Mouse (Mus musculus) heart, adult 8-10 months (tissue): ENCODE measurements at regions not wholly inside any gene's neighbourhood (a gene's known extent, or its start where the extent isn't known, plus 50 kb on each side); places are given as distances from the start of the nearest gene placed in this dataset.

Experiments
- DNase-seq: peaks from one replicate; pipeline ENCODE4 v3.0.0; 2022; ENCODE audit warnings: low spot score

DNA sequence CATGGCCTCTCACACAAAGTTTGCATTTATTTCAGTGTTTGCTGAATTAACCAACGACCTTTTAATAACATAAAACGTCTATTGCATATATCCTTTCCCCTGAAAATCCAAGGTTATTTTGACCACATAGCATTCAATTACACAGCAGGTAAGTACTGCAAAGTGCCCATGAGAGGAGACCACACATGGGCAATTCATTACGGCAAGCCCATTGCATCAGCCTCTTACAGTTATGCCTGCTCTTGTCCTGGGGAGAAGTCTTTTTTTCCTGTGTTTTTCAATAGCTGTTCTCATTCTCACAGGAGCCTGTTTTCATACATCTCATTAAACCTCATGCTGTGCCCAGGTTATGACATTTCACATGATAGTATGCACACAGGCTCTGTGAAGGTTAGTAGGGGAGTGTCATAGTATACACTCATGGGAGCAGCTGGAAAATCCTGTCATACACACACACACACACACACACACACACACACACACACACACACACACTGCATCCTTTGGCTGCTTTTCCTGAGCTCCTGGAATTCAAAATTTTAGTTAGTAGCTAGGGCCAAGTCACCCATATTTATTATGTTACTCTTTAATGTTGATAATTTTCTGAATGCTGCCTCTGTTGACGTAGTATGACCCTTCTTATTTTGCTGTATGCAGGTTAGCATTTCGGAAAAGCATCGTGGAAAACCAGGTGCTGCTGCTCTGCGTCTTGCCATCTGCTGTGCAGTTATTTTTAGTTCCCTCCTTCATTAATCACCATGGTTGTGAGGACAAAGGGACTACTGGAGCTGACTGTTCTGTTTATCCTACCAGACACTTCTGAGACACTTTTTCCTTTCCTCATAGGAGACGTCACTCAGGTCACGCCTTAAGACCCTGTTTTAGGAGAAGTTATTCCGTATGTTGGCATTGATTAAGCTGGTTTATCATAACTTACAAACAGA is 483.6 kb downstream of the Bckdhb start:
- DNase-seq, result no peak
